Mouse (Mus musculus) heart, embryonic 10.5 days (tissue): ENCODE results near the gene Alkbh4. TPM values are rescaled to one million over a fixed set of nuclear protein-coding genes. Genes with fewer than 3 reads are reported as not detected.
A peak's percentile ranks its signal among the peaks of the same experiment; 100 is the strongest.

Experiments
- DNase-seq: peaks from one replicate; pipeline ENCODE4 v3.0.0-alpha.2; 2017; ENCODE audit warnings: low spot score
- H3K27ac ChIP-seq: fragments of 300-500 bp; sonication (generic); 2 replicates; pipeline ENCODE4 v1.5.1; 2016; ENCODE audit warnings: mild to moderate bottlenecking
- H3K27me3 ChIP-seq: fragments of 300-500 bp; sonication (generic); 2 replicates; pipeline ENCODE4 v1.6.1; 2016; ENCODE audit warnings: mild to moderate bottlenecking; ENCODE audit not compliant: poor library complexity, insufficient read depth, severe bottlenecking
- H3K36me3 ChIP-seq: fragments of 300-500 bp; sonication (generic); 2 replicates; pipeline ENCODE4 v1.6.1; 2016; ENCODE audit warnings: mild to moderate bottlenecking, moderate library complexity
- H3K4me1 ChIP-seq: fragments of 300-500 bp; sonication (generic); 2 replicates; pipeline ENCODE4 v1.6.1; 2016; ENCODE audit warnings: mild to moderate bottlenecking
- H3K4me3 ChIP-seq: fragments of 300-500 bp; sonication (generic); 2 replicates; pipeline ENCODE4 v1.5.1; 2016; ENCODE audit warnings: mild to moderate bottlenecking, moderate library complexity
- H3K9me3 ChIP-seq: fragments of 300-500 bp; sonication (generic); 2 replicates; pipeline ENCODE4 v1.6.1; 2016; ENCODE audit warnings: mild to moderate bottlenecking, moderate library complexity
- WGBS: fragments of 180-500 bp; shearing (Covaris S2); methylation state at CpG from one replicate; pipeline ENCODE4 v1.1.7; 2016; 5-methylcytosine and 5-hydroxymethylcytosine counted together
- polyA plus RNA-seq: library from polyadenylated mRNA; unstranded; fragments of >200 nt; fragmentation: Nextera tagmentation; extraction: Ambion mirVana; gene quantifications from 2 replicates; pipeline ENCODE4 v1.2.1, GENCODE M21; 2016

The Alkbh4 gene
- polyA plus RNA-seq, 1 experiment from 2014 or later, result 21.7 TPM

GRCm38 (mm10) chr5:136115891-136116783 lies 19.8 kb upstream of the Alkbh4 start, which contains the start of gene Polr2j:
Gene Polr2j, plus strand, starts transcription at chr5:136116631.
- Histone ChIP-seq H3K27me3 (peaks cover 4% of the 10 kb centered on the region), H3K36me3 (peaks cover 21% of the 10 kb centered on the region), H3K4me3 (peak within 1 kb of the TSS; percentile 78), H3K9me3 (no peaks in the 10 kb centered on the region), H3K27ac (peak within 1 kb of the TSS; percentile 92), H3K4me1 (peaks cover 25% of the 10 kb centered on the region)
- WGBS, result 3% methylated on average over 42 of the region's 42 CpGs
- DNase-seq, result peak; percentile 99

GRCm38 (mm10) chr5:136116784-136117112 lies 19.2 kb upstream of the Alkbh4 start:
- Histone ChIP-seq H3K4me3 (peak overlapping the region; percentile 78), H3K27ac (peak overlapping the region; percentile 92), H3K27me3 (peaks cover 4% of the 10 kb centered on the region; the same call in 1 of the 2 replicates), H3K4me1 (peaks cover 25% of the 10 kb centered on the region), H3K9me3 (no peaks in the 10 kb centered on the region), H3K36me3 (peaks cover 27% of the 10 kb centered on the region)
- no peak for DNase-seq
- WGBS, result under 1% methylated on average over 22 of the region's 22 CpGs

GRCm38 (mm10) chr5:136122165-136122564 lies 13.8 kb upstream of the Alkbh4 start:
- Histone ChIP-seq H3K27me3 (no peaks in the 10 kb centered on the region), H3K4me1 (peaks cover 11% of the 10 kb centered on the region), H3K4me3 (no peak overlapping the region), H3K36me3 (peaks cover 74% of the 10 kb centered on the region), H3K9me3 (no peaks in the 10 kb centered on the region), H3K27ac (no peak overlapping the region)
- DNase-seq, result no peak
- WGBS, result 86% methylated on average over 10 of the region's 10 CpGs

GRCm38 (mm10) chr5:136136292-136136990 lies 495 bp downstream of the Alkbh4 start:
- H3K27ac ChIP-seq, result peak overlapping the region; percentile 88
- whole genome bisulfite sequencing, result 6% methylated on average over 20 of the region's 20 CpGs
- H3K4me3 ChIP-seq, result peak overlapping the region; percentile 74
- no peak for DNase-seq
- H3K36me3 ChIP-seq, result peaks cover 58% of the 10 kb centered on the region
- peaks cover 16% of the 10 kb centered on the region for H3K4me1 ChIP-seq
- no peaks in the 10 kb centered on the region for H3K27me3 ChIP-seq
- no peaks in the 10 kb centered on the region for H3K9me3 ChIP-seq

GRCm38 (mm10) chr5:136137658-136138274 lies 1.8 kb downstream of the Alkbh4 start:
- 69% methylated on average over 13 of the region's 13 CpGs for WGBS
- no peak overlapping the region for H3K27ac ChIP-seq
- no peaks in the 10 kb centered on the region for H3K27me3 ChIP-seq
- DNase-seq, result no peak
- peaks cover 16% of the 10 kb centered on the region for H3K4me1 ChIP-seq
- H3K9me3 ChIP-seq, result no peaks in the 10 kb centered on the region
- no peak overlapping the region for H3K4me3 ChIP-seq
- peaks cover 55% of the 10 kb centered on the region for H3K36me3 ChIP-seq

GRCm38 (mm10) chr5:136139393-136139792 lies 3.4 kb downstream of the Alkbh4 start:
- peaks cover 41% of the 10 kb centered on the region for H3K36me3 ChIP-seq
- WGBS, result 94% methylated on average over 13 of the region's 13 CpGs
- H3K4me1 ChIP-seq, result peaks cover 16% of the 10 kb centered on the region
- H3K4me3 ChIP-seq, result no peak overlapping the region
- H3K27me3 ChIP-seq, result no peaks in the 10 kb centered on the region
- H3K9me3 ChIP-seq, result 0 out of 2 replicates have a peak, but pooled peaks cover 2% of the 10 kb centered on the region
- no peak for DNase-seq
- H3K27ac ChIP-seq, result no peak overlapping the region

- 0 out of 2 replicates have a peak, but pooled peaks cover 2% of the 10 kb centered on the region for H3K9me3 ChIP-seq
- peaks cover 13% of the 10 kb centered on the region for H3K4me1 ChIP-seq
- no peak overlapping the region for H3K4me3 ChIP-seq
- H3K36me3 ChIP-seq, result peaks cover 41% of the 10 kb centered on the region
- no peak for DNase-seq
- no peaks in the 10 kb centered on the region for H3K27me3 ChIP-seq
- WGBS, result 92% methylated on average over 10 of the region's 10 CpGs
- H3K27ac ChIP-seq, result no peak overlapping the region
Measured at GRCm38 (mm10) chr5:136140057-136140482, 4.1 kb downstream of the Alkbh4 start.

GRCm38 (mm10) chr5:136142746-136143145 lies 6.8 kb downstream of the Alkbh4 start:
- Histone ChIP-seq H3K4me3 (no peak overlapping the region), H3K9me3 (0 out of 2 replicates have a peak, but pooled peaks cover 2% of the 10 kb centered on the region), H3K27me3 (no peaks in the 10 kb centered on the region), H3K4me1 (no peaks in the 10 kb centered on the region), H3K36me3 (peaks cover 41% of the 10 kb centered on the region), H3K27ac (no peak overlapping the region)
- no peak for DNase-seq
- WGBS, result 84% methylated on average over 5 of the region's 5 CpGs

- no peak overlapping the region for H3K27ac ChIP-seq
- 0 out of 2 replicates have a peak, but pooled peaks cover 2% of the 10 kb centered on the region for H3K9me3 ChIP-seq
- H3K4me1 ChIP-seq, result no peaks in the 10 kb centered on the region
- no peaks in the 10 kb centered on the region for H3K27me3 ChIP-seq
- DNase-seq, result no peak
- WGBS, result 85% methylated on average over 6 of the region's 6 CpGs
- H3K36me3 ChIP-seq, result peaks cover 38% of the 10 kb centered on the region
- H3K4me3 ChIP-seq, result no peak overlapping the region
Measured at GRCm38 (mm10) chr5:136143161-136143755, 7.3 kb downstream of the Alkbh4 start.

- Histone ChIP-seq H3K4me1 (no peaks in the 10 kb centered on the region), H3K27ac (no peak overlapping the region), H3K36me3 (peaks cover 25% of the 10 kb centered on the region), H3K27me3 (no peaks in the 10 kb centered on the region), H3K4me3 (no peak overlapping the region), H3K9me3 (0 out of 2 replicates have a peak, but pooled peaks cover 2% of the 10 kb centered on the region)
- no peak for DNase-seq
- 67% methylated on average over 12 of the region's 12 CpGs for WGBS
Measured at GRCm38 (mm10) chr5:136144606-136145430, 8.9 kb downstream of the Alkbh4 start.

GRCm38 (mm10) chr5:136146936-136147335 lies 11.0 kb downstream of the Alkbh4 start:
- H3K4me1 ChIP-seq, result no peaks in the 10 kb centered on the region
- 75% methylated on average over 1 of the region's 1 CpGs for WGBS
- H3K9me3 ChIP-seq, result 0 out of 2 replicates have a peak, but pooled peaks cover 2% of the 10 kb centered on the region
- H3K4me3 ChIP-seq, result no peak overlapping the region
- H3K36me3 ChIP-seq, result peaks cover 6% of the 10 kb centered on the region
- no peaks in the 10 kb centered on the region for H3K27me3 ChIP-seq
- H3K27ac ChIP-seq, result no peak overlapping the region
- no peak for DNase-seq

GRCm38 (mm10) chr5:136147704-136148103 lies 11.8 kb downstream of the Alkbh4 start:
- H3K9me3 ChIP-seq, result 0 out of 2 replicates have a peak, but pooled peaks cover 2% of the 10 kb centered on the region
- no peak for DNase-seq
- H3K36me3 ChIP-seq, result no peaks in the 10 kb centered on the region
- H3K27ac ChIP-seq, result no peak overlapping the region
- H3K4me1 ChIP-seq, result no peaks in the 10 kb centered on the region
- no peaks in the 10 kb centered on the region for H3K27me3 ChIP-seq
- WGBS, result 71% methylated on average over 8 of the region's 8 CpGs
- H3K4me3 ChIP-seq, result no peak overlapping the region
